Mouse (Mus musculus) megakaryocyte, embryonic 14.5 days (primary cell): ENCODE data around the gene Ppm1h. TPM values are rescaled to one million over a fixed set of nuclear protein-coding genes. Genes with fewer than 3 reads are reported as not detected.

Experiments used
- H3K27me3 ChIP-seq: replicated peaks from 2 replicates; pipeline ENCODE3; 2012; ENCODE audit warnings: inconsistent platforms
- H3K36me3 ChIP-seq: replicated peaks from 2 replicates; pipeline ENCODE3; 2012; ENCODE audit warnings: low read length, inconsistent platforms, mixed read lengths
- H3K4me1 ChIP-seq: 2 replicates; pipeline ENCODE4 v1.6.1; 2012; ENCODE audit warnings: inconsistent platforms
- H3K4me3 ChIP-seq: replicated peaks from 2 replicates; pipeline ENCODE3; 2012; ENCODE audit warnings: moderate library complexity, mild to moderate bottlenecking, inconsistent platforms
- H3K9me3 ChIP-seq: 2 replicates; pipeline ENCODE4 v1.6.1; 2012; ENCODE audit warnings: inconsistent platforms
- FLI1 ChIP-seq: IDR thresholded peaks from 2 replicates; pipeline ENCODE4 v1.6.1; 2012; ENCODE audit warnings: low read length, inconsistent platforms, mixed read lengths
- GATA1 ChIP-seq: IDR thresholded peaks from 3 replicates; pipeline ENCODE4 v1.6.1; 2012; ENCODE audit warnings: mixed read lengths, low read length, inconsistent platforms, borderline replicate concordance
- polyA plus RNA-seq: library from polyadenylated mRNA; stranded (reverse); fragments of >175 nt; gene quantifications from 2 replicates; pipeline ENCODE4 v1.2.3, GENCODE M21; 2012; ENCODE audit warnings: low replicate concordance; ENCODE audit not compliant: insufficient read depth

Ppm1h gene
- polyA plus RNA-seq, 1 experiment = 5.5 TPM

DNA sequence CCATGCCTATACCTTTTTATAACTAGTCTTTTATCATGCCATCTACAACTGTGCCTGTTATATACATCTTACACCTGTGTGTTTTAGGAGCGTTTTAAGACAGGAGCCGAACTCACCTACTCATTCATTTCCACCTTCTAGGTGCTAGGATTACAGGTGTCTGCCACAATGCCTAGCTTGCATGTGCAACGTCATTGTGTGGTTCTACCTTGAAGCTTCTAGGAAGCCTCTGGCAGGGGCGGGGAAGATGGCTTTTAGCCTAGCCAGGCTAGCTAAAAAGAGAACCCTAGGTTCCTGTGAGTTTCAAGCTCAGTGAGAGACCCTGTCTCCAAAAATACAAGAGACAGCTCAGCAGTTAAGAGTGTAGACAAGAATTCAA, 122.2 kb downstream of the Ppm1h start:
- Histone ChIP-seq H3K4me1 (peaks cover 67% of the 10 kb centered on the region), H3K4me3 (peak overlapping the region; percentile 85), H3K27me3 (no peaks in the 10 kb centered on the region), H3K9me3 (peaks cover 5% of the 10 kb centered on the region; the same call in 1 of the 2 replicates), H3K36me3 (peaks cover 15% of the 10 kb centered on the region)
- TF ChIP-seq FLI1 = no peak
- no peak for TF ChIP-seq GATA1

DNA sequence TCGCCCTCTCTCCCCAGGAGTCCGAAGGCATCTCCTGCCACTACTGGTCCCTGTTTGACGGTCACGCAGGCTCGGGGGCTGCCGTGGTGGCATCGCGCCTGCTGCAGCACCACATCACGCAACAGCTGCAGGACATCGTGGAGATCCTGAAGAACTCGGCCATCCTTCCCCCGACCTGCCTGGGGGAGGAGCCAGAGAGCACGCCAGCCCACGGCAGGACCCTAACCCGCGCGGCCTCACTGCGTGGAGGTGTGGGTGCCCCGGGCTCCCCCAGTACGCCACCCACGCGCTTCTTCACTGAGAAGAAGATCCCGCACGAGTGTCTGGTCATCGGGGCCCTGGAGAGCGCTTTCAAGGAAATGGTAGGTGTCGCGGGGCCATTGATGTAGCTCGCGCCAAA, 123.7 kb downstream of the Ppm1h start:
- peaks cover 5% of the 10 kb centered on the region; the same call in 1 of the 2 replicates for H3K9me3 ChIP-seq
- peaks cover 75% of the 10 kb centered on the region for H3K4me1 ChIP-seq
- H3K4me3 ChIP-seq = peak overlapping the region; percentile 56
- TF ChIP-seq GATA1 = no peak
- no peak for TF ChIP-seq FLI1
- no peaks in the 10 kb centered on the region for H3K27me3 ChIP-seq
- peaks cover 13% of the 10 kb centered on the region for H3K36me3 ChIP-seq

DNA sequence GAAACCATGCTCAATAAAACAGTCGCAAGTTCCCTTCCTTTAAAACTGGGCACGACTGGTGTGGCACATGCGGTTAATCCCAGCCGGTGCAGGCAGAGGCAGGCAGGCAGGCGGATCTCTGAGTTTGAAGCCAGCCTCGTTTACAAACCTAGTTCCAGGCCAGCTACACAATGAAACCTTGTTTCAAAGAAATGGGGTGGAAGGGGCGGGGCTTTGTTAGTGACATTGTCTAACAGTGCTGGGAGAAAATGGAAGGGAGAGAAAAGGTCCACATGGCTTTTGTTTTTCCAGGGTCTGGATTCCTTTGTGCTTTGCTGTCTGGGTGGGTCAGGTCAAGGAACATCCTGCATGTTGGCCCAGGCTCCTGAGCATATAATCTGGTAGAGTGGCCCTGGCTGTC, 124.3 kb downstream of the Ppm1h start:
- no peak overlapping the region for H3K4me3 ChIP-seq
- H3K27me3 ChIP-seq = no peaks in the 10 kb centered on the region
- peaks cover 79% of the 10 kb centered on the region for H3K4me1 ChIP-seq
- H3K9me3 ChIP-seq = peaks cover 5% of the 10 kb centered on the region; the same call in 1 of the 2 replicates
- TF ChIP-seq GATA1 = no peak
- no peak for TF ChIP-seq FLI1
- H3K36me3 ChIP-seq = peaks cover 9% of the 10 kb centered on the region

DNA sequence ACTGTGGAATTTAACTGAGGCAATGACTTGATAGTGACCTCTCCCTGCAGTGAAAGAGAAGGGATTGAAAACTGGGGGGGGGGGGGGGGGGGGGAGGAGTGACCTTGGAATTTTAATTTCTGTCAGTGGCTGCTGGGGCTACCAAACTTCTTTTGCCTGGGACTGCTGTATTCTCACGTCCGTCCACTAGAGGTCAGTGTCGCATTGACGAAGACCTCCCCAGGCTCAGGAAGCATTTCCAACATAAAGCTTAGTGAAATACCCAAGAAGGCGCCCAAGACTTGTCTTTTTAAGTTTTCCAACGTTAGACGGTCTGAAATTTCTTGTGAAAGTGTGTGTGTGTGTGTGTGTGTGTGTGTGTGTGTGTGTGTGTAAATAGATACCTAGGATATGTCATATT, 125.3 kb downstream of the Ppm1h start:
- no peak overlapping the region for H3K4me3 ChIP-seq
- H3K27me3 ChIP-seq = no peaks in the 10 kb centered on the region
- peaks cover 85% of the 10 kb centered on the region for H3K4me1 ChIP-seq
- H3K36me3 ChIP-seq = peaks cover 9% of the 10 kb centered on the region
- no peak for TF ChIP-seq FLI1
- TF ChIP-seq GATA1 = no peak
- H3K9me3 ChIP-seq = peaks cover 5% of the 10 kb centered on the region; the same call in 1 of the 2 replicates

DNA sequence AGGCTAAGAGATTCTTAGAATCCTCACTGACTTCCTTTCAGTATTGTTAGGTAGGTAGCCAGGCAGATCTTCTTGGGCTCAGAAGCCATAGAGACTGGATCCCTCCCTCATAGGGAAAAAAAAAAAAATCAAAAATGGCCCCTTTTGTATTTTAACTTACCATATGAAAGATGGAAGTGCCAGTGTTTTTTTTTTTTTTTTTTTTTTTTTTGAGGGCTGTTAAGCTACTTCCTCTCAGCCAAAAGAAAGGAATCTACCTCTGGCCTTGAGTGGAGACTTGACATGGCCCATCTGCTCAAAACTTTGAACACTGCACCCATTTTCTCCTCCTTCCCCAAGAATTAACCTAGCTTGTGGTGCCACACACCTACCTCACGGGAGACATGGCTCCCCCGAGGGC, 127.3 kb downstream of the Ppm1h start:
- Histone ChIP-seq H3K4me3 (no peak overlapping the region), H3K9me3 (peaks cover 5% of the 10 kb centered on the region; the same call in 1 of the 2 replicates), H3K4me1 (peaks cover 65% of the 10 kb centered on the region), H3K27me3 (no peaks in the 10 kb centered on the region), H3K36me3 (peaks cover 9% of the 10 kb centered on the region)
- no peak for TF ChIP-seq GATA1
- TF ChIP-seq FLI1 = no peak

DNA sequence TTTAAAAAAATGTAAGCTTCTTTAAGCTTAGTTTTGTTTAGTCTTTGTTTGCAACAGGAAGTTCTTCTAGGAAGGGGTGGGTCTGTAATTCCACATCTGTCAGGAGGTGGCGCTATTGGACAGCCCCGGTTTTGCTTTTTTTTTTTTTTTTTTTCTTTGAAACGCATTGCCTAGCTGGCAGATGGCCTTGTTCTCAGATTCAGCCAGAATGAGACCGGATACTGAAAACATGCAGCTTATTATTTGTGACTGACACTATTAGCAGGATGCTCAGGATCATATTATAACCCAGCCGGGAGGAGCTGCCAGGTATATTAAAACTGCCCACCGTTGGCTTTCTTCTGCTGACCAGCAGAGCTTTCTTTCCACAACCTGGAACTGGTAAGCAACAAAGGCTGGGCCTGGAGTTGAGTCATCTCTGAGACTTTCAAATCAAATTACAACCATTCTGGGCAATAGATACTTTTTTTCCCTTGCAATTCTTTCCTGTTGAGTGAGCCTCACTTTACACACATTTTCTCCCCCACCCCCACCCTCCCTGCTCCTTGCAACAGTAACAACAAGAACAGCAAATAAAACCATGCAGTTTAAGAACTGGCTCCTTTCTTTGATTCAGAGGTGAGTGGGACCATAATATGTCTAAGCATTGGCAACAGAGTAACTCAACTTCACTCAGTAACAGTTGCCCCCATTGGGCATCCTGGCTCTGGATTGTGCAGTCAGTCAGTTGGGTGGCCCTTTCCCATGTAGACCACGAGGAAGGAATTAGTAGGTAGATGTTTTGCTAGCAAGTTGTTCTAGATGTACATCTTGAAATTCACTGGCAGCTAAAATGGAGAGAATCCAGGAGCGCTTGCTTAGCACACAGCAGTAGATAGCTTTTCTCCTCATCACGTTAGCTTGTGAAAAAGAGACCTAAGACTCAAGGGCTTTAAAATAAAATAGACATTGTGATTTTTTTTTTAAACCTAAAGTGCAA, 128.9 kb downstream of the Ppm1h start:
- peaks cover 5% of the 10 kb centered on the region; the same call in 1 of the 2 replicates for H3K9me3 ChIP-seq
- peaks cover 9% of the 10 kb centered on the region for H3K36me3 ChIP-seq
- H3K4me1 ChIP-seq = peaks cover 50% of the 10 kb centered on the region
- H3K4me3 ChIP-seq = no peak overlapping the region
- no peaks in the 10 kb centered on the region for H3K27me3 ChIP-seq
- no peak for TF ChIP-seq FLI1
- no peak for TF ChIP-seq GATA1

DNA sequence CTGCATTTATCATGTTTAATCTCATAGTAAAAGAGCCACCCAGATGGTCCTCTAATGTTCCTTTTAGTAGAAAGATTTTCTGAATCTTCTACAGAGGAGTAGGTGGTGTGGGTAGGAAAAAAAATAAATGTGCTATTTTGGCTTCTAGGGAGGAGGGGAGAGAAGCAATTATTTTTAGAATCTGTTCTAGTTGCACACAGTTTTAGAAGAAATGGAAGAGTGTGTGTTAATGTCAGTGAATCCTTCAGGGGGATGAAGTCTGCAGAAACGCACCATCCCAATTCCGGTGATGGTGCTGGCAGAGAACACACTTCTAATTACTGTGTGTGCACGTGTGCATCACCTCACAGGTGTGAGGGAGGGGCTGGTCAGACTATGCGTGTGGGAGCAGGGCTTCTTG, 129.6 kb downstream of the Ppm1h start:
- Histone ChIP-seq H3K4me1 (peaks cover 43% of the 10 kb centered on the region), H3K36me3 (peaks cover 9% of the 10 kb centered on the region), H3K9me3 (peaks cover 5% of the 10 kb centered on the region; the same call in 1 of the 2 replicates), H3K27me3 (no peaks in the 10 kb centered on the region), H3K4me3 (no peak overlapping the region)
- no peak for TF ChIP-seq FLI1
- no peak for TF ChIP-seq GATA1

DNA sequence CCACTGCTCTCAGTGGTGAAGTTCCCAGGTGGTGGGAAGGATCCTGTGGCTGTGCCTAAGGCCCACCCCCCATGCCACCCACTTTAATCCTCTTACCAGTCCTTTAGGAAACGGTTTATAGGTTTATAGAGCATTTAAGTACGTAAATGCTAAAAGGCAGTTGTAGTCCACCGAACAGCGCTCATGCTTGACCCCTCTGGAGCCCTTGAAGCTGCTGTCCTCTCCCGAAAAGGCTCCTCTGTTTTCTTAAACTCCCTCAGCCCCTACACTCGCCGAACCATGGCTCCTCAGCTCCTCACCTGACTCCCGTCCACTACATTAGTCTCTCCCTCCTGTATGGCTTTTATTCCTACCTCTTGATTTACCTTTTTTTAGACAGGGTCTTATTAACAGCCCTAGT, 131.3 kb downstream of the Ppm1h start:
- peaks cover 3% of the 10 kb centered on the region for H3K36me3 ChIP-seq
- no peaks in the 10 kb centered on the region for H3K27me3 ChIP-seq
- H3K4me1 ChIP-seq = peaks cover 46% of the 10 kb centered on the region
- H3K9me3 ChIP-seq = peaks cover 3% of the 10 kb centered on the region; the same call in 1 of the 2 replicates
- H3K4me3 ChIP-seq = no peak overlapping the region
- TF ChIP-seq GATA1 (no peak), FLI1 (no peak)

DNA sequence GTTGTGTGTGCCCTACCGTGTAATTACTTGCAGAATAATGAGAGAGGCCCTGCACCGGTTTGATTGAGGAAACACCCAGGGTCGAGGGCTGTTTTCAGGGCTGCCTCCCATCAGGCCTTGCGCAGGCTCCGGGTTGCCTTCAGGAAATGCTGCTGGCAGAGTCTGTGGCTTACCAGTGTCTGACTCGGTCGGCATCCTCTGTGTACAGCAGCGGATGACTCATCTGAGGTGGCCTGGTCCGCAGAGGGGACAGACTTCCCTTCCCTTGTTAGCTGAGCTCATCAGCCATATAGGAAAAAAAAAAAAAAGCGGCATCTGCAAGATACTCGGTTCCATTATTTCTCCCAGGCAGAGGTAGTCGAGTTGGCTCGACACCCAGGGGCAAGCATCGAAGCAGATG, 136.5 kb downstream of the Ppm1h start:
- Histone ChIP-seq H3K9me3 (0 out of 2 replicates have a peak, but pooled peaks cover 3% of the 10 kb centered on the region), H3K27me3 (no peaks in the 10 kb centered on the region), H3K4me3 (peak overlapping the region; percentile 78), H3K36me3 (peaks cover 12% of the 10 kb centered on the region), H3K4me1 (peaks cover 66% of the 10 kb centered on the region)
- TF ChIP-seq GATA1 = no peak
- no peak for TF ChIP-seq FLI1

DNA sequence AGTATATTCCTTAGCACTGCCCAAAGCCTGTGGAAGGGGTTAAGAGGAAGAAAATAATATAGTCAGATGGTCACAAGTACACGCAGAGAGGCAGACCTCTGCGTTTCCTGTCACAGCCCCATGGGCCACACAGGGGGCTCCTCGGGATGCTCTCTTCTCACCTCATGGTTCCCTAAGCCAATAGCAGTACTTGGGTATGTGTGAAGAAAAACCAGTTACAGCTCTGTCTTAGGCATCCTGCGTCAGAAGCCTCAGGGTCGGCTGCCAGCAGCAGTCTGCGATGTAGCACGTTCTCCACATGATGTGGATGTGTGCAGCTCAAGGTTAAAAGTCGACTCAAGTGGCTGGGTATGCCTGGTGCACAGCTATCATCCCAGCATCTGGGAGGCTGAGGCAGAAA, 139.2 kb downstream of the Ppm1h start:
- Histone ChIP-seq H3K27me3 (peaks cover 3% of the 10 kb centered on the region), H3K9me3 (0 out of 2 replicates have a peak, but pooled peaks cover 3% of the 10 kb centered on the region), H3K4me3 (no peak overlapping the region), H3K4me1 (peaks cover 66% of the 10 kb centered on the region), H3K36me3 (peaks cover 12% of the 10 kb centered on the region)
- no peak for TF ChIP-seq FLI1
- no peak for TF ChIP-seq GATA1
